Mouse (Mus musculus): ENCODE measurements around the gene Sdha. TPM values are rescaled to one million over a fixed set of nuclear protein-coding genes. Genes with fewer than 3 reads are reported as not detected.

Gene Sdha
- polyA plus RNA-seq, 1 experiment from 2014 or later = 161 TPM

- 83% methylated on average over 3 of the region's 3 CpGs for WGBS (ENCODE audit: insufficient replicate concordance)
- Histone ChIP-seq H3K27me3 (ENCODE audit: control insufficient read depth, insufficient read depth, low read depth, low read length) (no peaks in the 10 kb centered on the region), H3K36me3 (ENCODE audit: control insufficient read depth, insufficient read depth) (0 out of 2 replicates have a peak, but pooled peaks cover 3% of the 10 kb centered on the region), H3K4me2 (ENCODE audit: low read depth, low read length) (no peak overlapping the region), H3K4me3 (ENCODE audit: low read depth, low read length) (no peak overlapping the region), H3K4me1 (ENCODE audit: control insufficient read depth, low read depth, low read length) (peaks cover 18% of the 10 kb centered on the region), H3K9me3 (replicated peaks; ENCODE audit: control insufficient read depth, low read length) (no peaks in the 10 kb centered on the region), H3K27ac (ENCODE audit: low read length) (no peak overlapping the region), H3K9ac (ENCODE audit: low read depth, low read length) (no peak overlapping the region)
- ATAC-seq (ENCODE audit: low read depth) = no peak
Observed at GRCm38 (mm10) chr13:74314616-74315015, 35.5 kb downstream of the Sdha start.

- Histone ChIP-seq H3K27me3 (ENCODE audit: control insufficient read depth, insufficient read depth, low read depth, low read length) (no peaks in the 10 kb centered on the region), H3K4me1 (ENCODE audit: control insufficient read depth, low read depth, low read length) (no peaks in the 10 kb centered on the region), H3K4me3 (ENCODE audit: low read depth, low read length) (no peak overlapping the region), H3K27ac (ENCODE audit: low read length) (no peak overlapping the region), H3K36me3 (ENCODE audit: control insufficient read depth, insufficient read depth) (peaks cover 20% of the 10 kb centered on the region), H3K9me3 (replicated peaks; ENCODE audit: control insufficient read depth, low read length) (no peaks in the 10 kb centered on the region), H3K4me2 (ENCODE audit: low read depth, low read length) (no peak overlapping the region), H3K9ac (ENCODE audit: low read depth, low read length) (no peak overlapping the region)
- 77% methylated on average over 1 of the region's 1 CpGs for WGBS (ENCODE audit: insufficient replicate concordance)
- ATAC-seq (ENCODE audit: low read depth) = no peak
Observed at GRCm38 (mm10) chr13:74305780-74306179, 44.3 kb downstream of the Sdha start.

- Histone ChIP-seq H3K9me3 (replicated peaks; ENCODE audit: control insufficient read depth, low read length) (no peaks in the 10 kb centered on the region), H3K4me1 (ENCODE audit: control insufficient read depth, low read depth, low read length) (no peaks in the 10 kb centered on the region), H3K27me3 (ENCODE audit: control insufficient read depth, insufficient read depth, low read depth, low read length) (no peaks in the 10 kb centered on the region), H3K36me3 (ENCODE audit: control insufficient read depth, insufficient read depth) (peaks cover 18% of the 10 kb centered on the region), H3K27ac (ENCODE audit: low read length) (no peak overlapping the region), H3K4me2 (ENCODE audit: low read depth, low read length) (no peak overlapping the region), H3K4me3 (ENCODE audit: low read depth, low read length) (no peak overlapping the region), H3K9ac (ENCODE audit: low read depth, low read length) (no peak overlapping the region)
- ATAC-seq (ENCODE audit: low read depth) = no peak
- 74% methylated on average over 6 of the region's 6 CpGs for WGBS (ENCODE audit: insufficient replicate concordance)
Observed at GRCm38 (mm10) chr13:74305380-74305779, 44.7 kb downstream of the Sdha start.

GRCm38 (mm10) chr13:74302050-74303037, 47.7 kb downstream of the Sdha start:
- Histone ChIP-seq H3K9ac (ENCODE audit: low read depth, low read length) (no peak overlapping the region), H3K4me3 (ENCODE audit: low read depth, low read length) (no peak overlapping the region), H3K4me2 (ENCODE audit: low read depth, low read length) (no peak overlapping the region), H3K27me3 (ENCODE audit: control insufficient read depth, insufficient read depth, low read depth, low read length) (no peaks in the 10 kb centered on the region), H3K36me3 (ENCODE audit: control insufficient read depth, insufficient read depth) (peaks cover 15% of the 10 kb centered on the region), H3K27ac (ENCODE audit: low read length) (no peak overlapping the region), H3K9me3 (replicated peaks; ENCODE audit: control insufficient read depth, low read length) (no peaks in the 10 kb centered on the region), H3K4me1 (ENCODE audit: control insufficient read depth, low read depth, low read length) (no peaks in the 10 kb centered on the region)
- WGBS (ENCODE audit: insufficient replicate concordance) = 74% methylated on average over 10 of the region's 10 CpGs
- ATAC-seq (ENCODE audit: low read depth) = no peak

- H3K36me3 ChIP-seq (ENCODE audit: control insufficient read depth, insufficient read depth) = peaks cover 15% of the 10 kb centered on the region
Observed at GRCm38 (mm10) chr13:74301607-74301984, 48.5 kb downstream of the Sdha start.

GRCm38 (mm10) chr13:74300925-74301606, 49.0 kb downstream of the Sdha start:
- no peak for ATAC-seq (ENCODE audit: low read depth)
- no peak overlapping the region for H3K27ac ChIP-seq (ENCODE audit: low read length)

More at GRCm38 (mm10) chr13:74301607-74301984, 48.5 kb downstream of the Sdha start:
- no peak overlapping the region for H3K4me3 ChIP-seq (ENCODE audit: low read depth, low read length)
- H3K4me2 ChIP-seq (ENCODE audit: low read depth, low read length) = no peak overlapping the region
- no peak overlapping the region for H3K27ac ChIP-seq (ENCODE audit: low read length)
- 58% methylated on average over 6 of the region's 6 CpGs for WGBS (ENCODE audit: insufficient replicate concordance)
- no peaks in the 10 kb centered on the region for H3K9me3 ChIP-seq (replicated peaks; ENCODE audit: control insufficient read depth, low read length)
- no peak overlapping the region for H3K9ac ChIP-seq (ENCODE audit: low read depth, low read length)
- ATAC-seq (ENCODE audit: low read depth) = no peak
- no peaks in the 10 kb centered on the region for H3K4me1 ChIP-seq (ENCODE audit: control insufficient read depth, low read depth, low read length)
- H3K27me3 ChIP-seq (ENCODE audit: control insufficient read depth, insufficient read depth, low read depth, low read length) = no peaks in the 10 kb centered on the region

GRCm38 (mm10) chr13:74296376-74296775, 53.7 kb downstream of the Sdha start:
- H3K36me3 ChIP-seq (ENCODE audit: control insufficient read depth, insufficient read depth) = no peaks in the 10 kb centered on the region
- no peak overlapping the region for H3K4me3 ChIP-seq (ENCODE audit: low read depth, low read length)
- no peak overlapping the region for H3K27ac ChIP-seq (ENCODE audit: low read length)
- H3K9ac ChIP-seq (ENCODE audit: low read depth, low read length) = no peak overlapping the region
- H3K4me2 ChIP-seq (ENCODE audit: low read depth, low read length) = no peak overlapping the region
- H3K27me3 ChIP-seq (ENCODE audit: control insufficient read depth, insufficient read depth, low read depth, low read length) = peaks cover 2% of the 10 kb centered on the region; the same call in 1 of the 2 replicates
- WGBS (ENCODE audit: insufficient replicate concordance) = 52% methylated on average over 7 of the region's 7 CpGs
- no peaks in the 10 kb centered on the region for H3K9me3 ChIP-seq (replicated peaks; ENCODE audit: control insufficient read depth, low read length)
- ATAC-seq (ENCODE audit: low read depth) = no peak
- no peaks in the 10 kb centered on the region; the same call in 1 of the 2 replicates for H3K4me1 ChIP-seq (ENCODE audit: control insufficient read depth, low read depth, low read length)

More at GRCm38 (mm10) chr13:74300925-74301606, 49.0 kb downstream of the Sdha start:
- Histone ChIP-seq H3K4me3 (ENCODE audit: low read depth, low read length) (no peak overlapping the region), H3K4me2 (ENCODE audit: low read depth, low read length) (no peak overlapping the region), H3K4me1 (ENCODE audit: control insufficient read depth, low read depth, low read length) (no peaks in the 10 kb centered on the region), H3K36me3 (ENCODE audit: control insufficient read depth, insufficient read depth) (peaks cover 15% of the 10 kb centered on the region), H3K9me3 (replicated peaks; ENCODE audit: control insufficient read depth, low read length) (no peaks in the 10 kb centered on the region), H3K9ac (ENCODE audit: low read depth, low read length) (no peak overlapping the region), H3K27me3 (ENCODE audit: control insufficient read depth, insufficient read depth, low read depth, low read length) (no peaks in the 10 kb centered on the region)
- 29% methylated on average over 4 of the region's 4 CpGs for WGBS (ENCODE audit: insufficient replicate concordance)

- no peaks in the 10 kb centered on the region for H3K36me3 ChIP-seq (ENCODE audit: control insufficient read depth, insufficient read depth)
- H3K9ac ChIP-seq (ENCODE audit: low read depth, low read length) = no peak within 1 kb of the TSS
- ATAC-seq (ENCODE audit: low read depth) = peak; percentile 58; the same call in 1 of the 2 replicates
- no peaks in the 10 kb centered on the region; the same call in 1 of the 2 replicates for H3K4me1 ChIP-seq (ENCODE audit: control insufficient read depth, low read depth, low read length)
- H3K9me3 ChIP-seq (replicated peaks; ENCODE audit: control insufficient read depth, low read length) = no peaks in the 10 kb centered on the region
- under 1% methylated on average over 27 of the region's 27 CpGs for WGBS (ENCODE audit: insufficient replicate concordance)
- H3K4me2 ChIP-seq (ENCODE audit: low read depth, low read length) = peak within 1 kb of the TSS; percentile 35; the same call in 1 of the 2 replicates
- H3K27ac ChIP-seq (ENCODE audit: low read length) = no peak within 1 kb of the TSS
- no peak within 1 kb of the TSS for H3K4me3 ChIP-seq (ENCODE audit: low read depth, low read length)
- peaks cover 2% of the 10 kb centered on the region; the same call in 1 of the 2 replicates for H3K27me3 ChIP-seq (ENCODE audit: control insufficient read depth, insufficient read depth, low read depth, low read length)
Observed at GRCm38 (mm10) chr13:74292167-74292566, 57.9 kb downstream of the Sdha start, which contains the start of gene Ahrr. Gene Ahrr, minus strand, starts transcription at chr13:74292331.

Measured in liver, embryonic 16.5 days (tissue).